In the genomic region with DNA sequence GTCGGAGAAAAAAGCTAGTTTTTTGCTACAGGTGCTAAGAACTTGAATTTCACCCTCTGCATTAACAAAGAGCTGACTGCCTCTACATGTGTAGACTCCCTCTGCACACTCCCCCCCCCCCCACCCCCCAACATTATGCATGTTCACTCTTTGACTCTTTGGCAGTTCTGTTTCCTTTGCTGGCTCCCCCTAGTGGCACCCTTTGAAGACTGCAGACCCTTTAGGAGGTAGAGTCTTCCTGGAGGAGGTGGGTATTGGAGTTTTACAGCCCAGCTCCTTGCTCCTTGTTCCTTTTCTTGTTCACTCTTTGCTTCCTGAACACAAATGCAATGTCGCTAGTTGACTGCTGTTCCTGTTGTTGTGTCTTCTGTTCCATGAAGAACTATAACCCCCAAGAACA, we compare ENCODE assay signal across 8 mouse cellular contexts.
DNase-seq lines count a peak whose midpoint lies in the region; ATAC-seq and TF ChIP-seq lines count a peak whose summit lies in the region.
"Had no signal": no experiment of that assay in that cellular context is flagged by ENCODE, and none has a peak within 500 bp of the region (broad histone marks: within the 10 kb centered on the region; RNA-seq: fewer than 3 reads in every experiment).

No protein-coding gene starts in this region.

- H3K36me3 ChIP-seq in splenic B cell, adult 2 months (ENCODE audit: control insufficient read depth, insufficient read depth, low read length, poor library complexity, severe bottlenecking): peaks cover 13% of the 10 kb centered on the region
- H3K36me3 ChIP-seq in forebrain, embryonic 12.5 days (replicated peaks): no peaks in the 10 kb centered on the region

- H3K4me2 ChIP-seq in forebrain, embryonic 12.5 days: no peak overlapping the region
- H3K4me2 ChIP-seq: limb, embryonic 15.5 days had no signal

- H3K4me1 ChIP-seq in forebrain, embryonic 12.5 days: no peaks in the 10 kb centered on the region
- H3K4me1 ChIP-seq: limb, embryonic 15.5 days had no signal

- no peak overlapping the region for H3K4me3 ChIP-seq in forebrain, embryonic 12.5 days (replicated peaks)
- H3K4me3 ChIP-seq: limb, embryonic 15.5 days had no signal

- H3K9me3 ChIP-seq in forebrain, embryonic 12.5 days: no peaks in the 10 kb centered on the region
- H3K9me3 ChIP-seq: limb, embryonic 15.5 days had no signal

- in situ Hi-C loops in Patski (cut with MboI; ENCODE audit: low pct_unique_long_range_greater_than_20kb): no loop called here

- no peak overlapping the region for H3K9ac ChIP-seq in forebrain, embryonic 12.5 days
- H3K9ac ChIP-seq: limb, embryonic 15.5 days had no signal

- no peak for ATAC-seq in Patski
- no peak for ATAC-seq in forebrain, embryonic 12.5 days (ENCODE audit: low FRiP score)

- DNase-seq in kidney, postnatal 10 days: peak; percentile 22
- DNase-seq in kidney, adult 8-10 months: no peak
- DNase-seq in Patski (ENCODE audit: low read depth, low spot score): no peak
- DNase-seq in forelimb bud, embryonic 11.5 days (ENCODE audit: low read depth, low spot score): peak; percentile 10
- peak; percentile 71 for DNase-seq in splenic B cell, adult 2 months (ENCODE audit: low read depth, low spot score)
- DNase-seq in testis, postnatal 10 days (ENCODE audit: low spot score): no peak

- H3K27ac ChIP-seq in forebrain, embryonic 12.5 days: no peak overlapping the region
- H3K27ac ChIP-seq: limb, embryonic 15.5 days had no signal

- peak; percentile 40 for TF ChIP-seq CTCF in Patski (IDR thresholded peaks at IDR 0.05)

- CTCF ChIA-PET in Patski (lab: Charles Lee): no interaction called here

- peaks cover 14% of the 10 kb centered on the region for H3K27me3 ChIP-seq in Patski
- H3K27me3 ChIP-seq in splenic B cell, adult 2 months (ENCODE audit: control insufficient read depth, insufficient read depth, low read length, poor library complexity, severe bottlenecking): no peaks in the 10 kb centered on the region
- H3K27me3 ChIP-seq in forebrain, embryonic 12.5 days: no peaks in the 10 kb centered on the region
- H3K27me3 ChIP-seq: limb, embryonic 15.5 days had no signal

- POLR2A ChIA-PET in Patski (lab: Charles Lee): no interaction called here

- 82% methylated on average over 2 of the region's 2 CpGs for WGBS in forebrain, embryonic 12.5 days

Comparison
In these comparisons a context has a peak if more than half of its experiments do, and no peak if none do; other contexts are left out.
1. DNase-seq: peak in kidney, postnatal 10 days (single experiment), forelimb bud, embryonic 11.5 days (single experiment) and splenic B cell, adult 2 months (single experiment); none in kidney, adult 8-10 months (0 of 2), Patski (single experiment) and testis, postnatal 10 days (single experiment).